Mouse (Mus musculus) midbrain, embryonic 16.5 days (tissue): ENCODE results near the gene Psmb3. TPM values are rescaled to one million over a fixed set of nuclear protein-coding genes. Genes with fewer than 3 reads are reported as not detected.
A peak's percentile ranks its signal among the peaks of the same experiment; 100 is the strongest.

ENCODE experiments used
- ATAC-seq: fragments of 200-750 bp; cut with Nextera tagmentation; 2 replicates; pipeline ENCODE4 v1.8.0; 2017; ENCODE audit warnings: moderate TSS enrichment
- H3K27ac ChIP-seq: fragments of 300-500 bp; sonication (generic); 2 replicates; pipeline ENCODE4 v1.5.1; 2014; ENCODE audit warnings: mild to moderate bottlenecking, low read length, mixed read lengths
- H3K27me3 ChIP-seq: fragments of 300-500 bp; sonication (generic); 2 replicates; pipeline ENCODE4 v1.6.1; 2014; ENCODE audit warnings: low read depth, low read length, mixed read lengths; ENCODE audit not compliant: control insufficient read depth, insufficient read depth
- H3K36me3 ChIP-seq: fragments of 300-500 bp; sonication (generic); 2 replicates; pipeline ENCODE4 v1.6.1; 2014; ENCODE audit warnings: mild to moderate bottlenecking, low read length, moderate library complexity, mixed read lengths; ENCODE audit not compliant: control insufficient read depth, insufficient read depth
- H3K4me1 ChIP-seq: fragments of 300-500 bp; sonication (generic); 2 replicates; pipeline ENCODE4 v1.6.1; 2014; ENCODE audit warnings: mild to moderate bottlenecking, low read length, mixed read lengths; ENCODE audit not compliant: control insufficient read depth, insufficient read depth
- H3K4me2 ChIP-seq: fragments of 300-500 bp; sonication (generic); 2 replicates; pipeline ENCODE4 v1.6.1; 2014; ENCODE audit warnings: mild to moderate bottlenecking, low read length, mixed read lengths
- H3K4me3 ChIP-seq: fragments of 300-500 bp; sonication (generic); 2 replicates; pipeline ENCODE4 v1.5.1; 2014; ENCODE audit warnings: low read depth, mild to moderate bottlenecking, low read length, moderate library complexity, mixed read lengths
- H3K9ac ChIP-seq: fragments of 300-500 bp; sonication (generic); 2 replicates; pipeline ENCODE4 v1.6.1; 2014; ENCODE audit warnings: low read depth, low read length, mixed read lengths
- H3K9me3 ChIP-seq: fragments of 300-500 bp; sonication (generic); replicated peaks from 2 replicates; pipeline ENCODE4 v1.6.1; 2014; ENCODE audit warnings: mild to moderate bottlenecking, low read length, mixed read lengths; ENCODE audit not compliant: control insufficient read depth, poor library complexity, severe bottlenecking
- WGBS: fragments of 180-500 bp; shearing (Covaris S2); extraction: QIAGEN DNeasy Blood & Tissue Kit; methylation state at CpG from one replicate; pipeline ENCODE4 v1.1.7; 2014; 5-methylcytosine and 5-hydroxymethylcytosine counted together
- polyA plus RNA-seq: library from polyadenylated mRNA; unstranded; fragments of >200 nt; fragmentation: Nextera tagmentation; extraction: Ambion mirVana; gene quantifications from 2 replicates; pipeline ENCODE4 v1.2.1, GENCODE M21; 2015

Psmb3 gene
- polyA plus RNA-seq, 1 experiment from 2014 or later = 401 TPM

- under 1% methylated on average over 40 of the region's 57 CpGs for WGBS
- H3K36me3 ChIP-seq = peaks cover 18% of the 10 kb centered on the region
- H3K27ac ChIP-seq = peak overlapping the region; percentile 98
- peak overlapping the region; percentile 58 for H3K4me3 ChIP-seq
- peak; percentile 97 for ATAC-seq
- H3K9me3 ChIP-seq = no peaks in the 10 kb centered on the region
- peaks cover 22% of the 10 kb centered on the region for H3K4me1 ChIP-seq
- peak overlapping the region; percentile 52 for H3K4me2 ChIP-seq
- H3K9ac ChIP-seq = peak overlapping the region; percentile 82
- H3K27me3 ChIP-seq = no peaks in the 10 kb centered on the region
Observed at GRCm38 (mm10) chr11:97744718-97745330, 41.6 kb downstream of the Psmb3 start.

GRCm38 (mm10) chr11:97745331-97745721, 42.1 kb downstream of the Psmb3 start:
- no peak for ATAC-seq
- WGBS = 12% methylated on average over 13 of the region's 13 CpGs
- peak overlapping the region; percentile 82; the same call in 1 of the 2 replicates for H3K9ac ChIP-seq

GRCm38 (mm10) chr11:97747773-97748172, 44.6 kb downstream of the Psmb3 start:
- H3K36me3 ChIP-seq = peaks cover 39% of the 10 kb centered on the region
- 90% methylated on average over 8 of the region's 8 CpGs for WGBS
- H3K4me1 ChIP-seq = peaks cover 12% of the 10 kb centered on the region

More at GRCm38 (mm10) chr11:97745331-97745721, 42.1 kb downstream of the Psmb3 start:
- peak overlapping the region; percentile 58 for H3K4me3 ChIP-seq
- peak overlapping the region; percentile 52 for H3K4me2 ChIP-seq
- H3K27me3 ChIP-seq = no peaks in the 10 kb centered on the region
- H3K4me1 ChIP-seq = peaks cover 20% of the 10 kb centered on the region
- H3K36me3 ChIP-seq = peaks cover 23% of the 10 kb centered on the region
- H3K9me3 ChIP-seq = no peaks in the 10 kb centered on the region
- H3K27ac ChIP-seq = peak overlapping the region; percentile 98

GRCm38 (mm10) chr11:97748496-97748895, 45.3 kb downstream of the Psmb3 start:
- Histone ChIP-seq H3K4me1 (peaks cover 5% of the 10 kb centered on the region), H3K27me3 (no peaks in the 10 kb centered on the region), H3K9me3 (no peaks in the 10 kb centered on the region), H3K36me3 (peaks cover 45% of the 10 kb centered on the region), H3K27ac (no peak overlapping the region), H3K4me2 (no peak overlapping the region), H3K4me3 (no peak overlapping the region), H3K9ac (no peak overlapping the region)
- ATAC-seq = no peak
- WGBS = 88% methylated on average over 5 of the region's 5 CpGs

More at GRCm38 (mm10) chr11:97747773-97748172, 44.6 kb downstream of the Psmb3 start:
- H3K4me2 ChIP-seq = no peak overlapping the region
- H3K9me3 ChIP-seq = no peaks in the 10 kb centered on the region
- H3K27me3 ChIP-seq = no peaks in the 10 kb centered on the region
- H3K9ac ChIP-seq = no peak overlapping the region
- H3K27ac ChIP-seq = no peak overlapping the region
- H3K4me3 ChIP-seq = no peak overlapping the region
- ATAC-seq = no peak

- Histone ChIP-seq H3K36me3 (peaks cover 43% of the 10 kb centered on the region), H3K4me3 (no peak overlapping the region), H3K4me1 (no peaks in the 10 kb centered on the region), H3K27ac (no peak overlapping the region), H3K4me2 (no peak overlapping the region), H3K9ac (no peak overlapping the region), H3K27me3 (no peaks in the 10 kb centered on the region), H3K9me3 (no peaks in the 10 kb centered on the region)
- WGBS = 95% methylated on average over 8 of the region's 8 CpGs
- no peak for ATAC-seq
Observed at GRCm38 (mm10) chr11:97753277-97753676, 50.1 kb downstream of the Psmb3 start.

GRCm38 (mm10) chr11:97758125-97758524, 54.9 kb downstream of the Psmb3 start:
- Histone ChIP-seq H3K9me3 (no peaks in the 10 kb centered on the region), H3K4me2 (no peak overlapping the region), H3K27ac (no peak overlapping the region), H3K27me3 (no peaks in the 10 kb centered on the region), H3K36me3 (peaks cover 21% of the 10 kb centered on the region), H3K4me3 (no peak overlapping the region), H3K9ac (no peak overlapping the region), H3K4me1 (no peaks in the 10 kb centered on the region)
- ATAC-seq = no peak
- 84% methylated on average over 1 of the region's 1 CpGs for WGBS

GRCm38 (mm10) chr11:97758942-97759341, 55.7 kb downstream of the Psmb3 start:
- no peak overlapping the region for H3K9ac ChIP-seq
- peaks cover 16% of the 10 kb centered on the region for H3K36me3 ChIP-seq
- H3K4me1 ChIP-seq = no peaks in the 10 kb centered on the region
- no peaks in the 10 kb centered on the region for H3K27me3 ChIP-seq
- H3K9me3 ChIP-seq = no peaks in the 10 kb centered on the region
- H3K4me2 ChIP-seq = no peak overlapping the region
- no peak overlapping the region for H3K27ac ChIP-seq
- no peak for ATAC-seq
- 86% methylated on average over 6 of the region's 6 CpGs for WGBS
- H3K4me3 ChIP-seq = no peak overlapping the region

- Histone ChIP-seq H3K27ac (no peak overlapping the region), H3K4me2 (no peak overlapping the region), H3K4me1 (peaks cover 10% of the 10 kb centered on the region), H3K36me3 (peaks cover 9% of the 10 kb centered on the region), H3K4me3 (no peak overlapping the region), H3K9me3 (no peaks in the 10 kb centered on the region), H3K9ac (no peak overlapping the region), H3K27me3 (no peaks in the 10 kb centered on the region)
- no peak for ATAC-seq
Observed at GRCm38 (mm10) chr11:97761638-97762037, 58.4 kb downstream of the Psmb3 start.
